Mouse (Mus musculus): ENCODE data around the gene Prkcsh. TPM values are rescaled to one million over a fixed set of nuclear protein-coding genes. Genes with fewer than 3 reads are reported as not detected.

Prkcsh gene
- 10 to 100 TPM; 66.4 to 67.5 TPM for total RNA-seq (2021)

- DNase-seq: peak; percentile 97 to 98
- intact Hi-C loops (cut with DNase I): loop anchor here (2.0 kb wide), 1 partner anchor 40 kb away; the partner anchor contains the start of gene Epor
These were observed at the start of gene Prkcsh, which contains the start of gene Ccdc151 for GRCm38 (mm10) chr9:22002194-22003162. TSS of gene Prkcsh (plus strand) at chr9:22002806. TSS of gene Ccdc151 (minus strand) at chr9:22002634.

GRCm38 (mm10) chr9:21953600-21953999 is 49.0 kb upstream of the Prkcsh start:
- intact Hi-C loops (cut with DNase I): loop anchor here (2.0 to 5.0 kb wide), 2 partner anchors 23 to 36 kb away; partner anchors contain the start of gene Rab3d
- DNase-seq: no peak

DNA sequence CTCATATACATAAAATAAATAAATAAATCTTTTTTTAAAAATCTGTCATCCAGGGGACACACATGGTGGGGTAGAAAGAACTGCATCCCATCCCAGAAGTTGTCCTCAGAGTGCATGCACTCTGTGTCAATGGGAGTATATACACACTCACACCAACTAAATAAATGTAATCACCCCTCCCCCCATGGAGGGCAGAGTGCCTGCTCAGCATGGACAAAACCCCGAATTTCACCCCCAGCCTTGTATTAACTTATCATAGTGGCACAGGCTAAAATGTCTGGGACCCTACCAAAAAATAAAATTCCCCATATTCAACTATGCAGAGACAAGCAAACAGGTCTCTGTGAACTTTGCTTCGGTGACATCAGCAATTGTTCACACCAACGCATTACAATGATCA is 48.0 kb upstream of the Prkcsh start:
- no peak for DNase-seq
- intact Hi-C loops (cut with DNase I): loop anchor here (5.0 kb wide), 1 partner anchor 37 kb away; the partner anchor contains the start of gene Rab3d

- DNase-seq: no peak
- intact Hi-C loops (cut with DNase I): no loop called here
These were observed 47.4 kb upstream of the Prkcsh start for GRCm38 (mm10) chr9:21955225-21955569.

DNA sequence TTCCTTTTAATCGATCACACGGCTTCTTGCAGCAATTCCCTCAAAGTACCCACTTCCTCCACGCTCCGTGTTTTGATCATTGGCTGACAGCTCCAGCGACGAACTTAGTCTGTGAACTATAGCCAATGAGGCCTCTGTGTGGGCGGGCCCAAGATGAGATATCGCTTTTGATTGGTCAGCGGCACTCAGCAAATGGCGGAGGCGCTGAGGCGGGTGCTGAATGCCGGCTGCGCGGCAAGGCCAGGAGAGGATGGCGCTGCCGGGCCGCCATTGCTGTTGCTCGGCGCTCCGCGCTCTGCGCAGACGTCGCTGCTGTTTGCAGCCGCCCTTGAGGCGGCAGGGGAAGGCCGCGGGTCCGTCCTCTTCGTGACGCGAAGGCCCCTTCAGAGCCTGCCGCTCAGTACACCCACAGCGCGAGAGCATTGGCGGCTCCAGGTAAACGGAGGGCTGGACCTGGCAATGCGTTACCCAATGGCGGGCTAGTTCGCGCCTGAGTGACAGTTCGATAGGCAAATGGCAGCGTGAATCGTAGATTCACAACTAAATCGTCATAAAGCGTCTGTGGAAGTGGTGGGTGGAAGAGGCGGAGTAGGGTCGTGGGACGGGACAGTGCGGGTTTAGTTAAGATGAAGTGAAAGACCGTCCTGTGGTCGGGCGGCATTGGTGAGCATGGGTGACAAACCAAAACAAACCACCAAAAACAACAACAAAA is 46.9 kb upstream of the Prkcsh start, which contains the start of gene Swsap1:
Gene Swsap1, plus strand, starts transcription at position 186 of the 712 bp plus-strand sequence.
- peak; percentile 99 to 100 for DNase-seq
- intact Hi-C loops (cut with DNase I): no loop called here

DNA sequence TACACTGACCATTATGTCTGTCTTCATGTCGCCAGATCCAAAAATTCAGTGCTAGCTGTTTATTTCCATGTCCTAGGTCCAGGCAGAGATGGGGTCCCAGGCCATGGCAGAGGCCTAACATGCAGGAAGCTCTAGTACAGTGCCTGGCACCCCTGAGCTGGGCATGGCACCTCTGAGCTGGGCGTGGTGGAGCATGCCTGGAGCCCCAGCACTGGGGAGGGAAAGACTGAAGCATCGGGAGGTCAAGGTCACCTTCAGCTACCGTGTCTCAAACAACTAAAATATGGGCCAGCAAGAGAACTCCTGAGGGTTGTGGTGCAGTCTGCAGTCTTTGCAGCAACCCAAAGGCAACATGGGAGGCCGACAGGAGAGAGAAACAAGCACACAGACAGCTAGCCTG is 44.2 kb upstream of the Prkcsh start:
- no peak for DNase-seq
- intact Hi-C loops (cut with DNase I): no loop called here

- intact Hi-C loops (cut with DNase I): no loop called here
- no peak for DNase-seq
These were observed 43.4 kb upstream of the Prkcsh start for GRCm38 (mm10) chr9:21959244-21959643.

GRCm38 (mm10) chr9:21960135-21960534 is 42.5 kb upstream of the Prkcsh start:
- DNase-seq: no peak
- intact Hi-C loops (cut with DNase I): loop anchor here (2.0 kb wide), 1 partner anchor 33 kb away; the partner anchor contains the start of genes Ccdc159 and Tmem205

GRCm38 (mm10) chr9:21960558-21961208 is 41.9 kb upstream of the Prkcsh start:
- DNase-seq: no peak
- intact Hi-C loops (cut with DNase I): loop anchor here (2.0 kb wide), 1 partner anchor 34 kb away; the partner anchor contains the start of genes Ccdc159 and Tmem205

- intact Hi-C loops (cut with DNase I): loop anchor here (2.0 kb wide), 1 partner anchor 35 kb away; the partner anchor contains the start of genes Ccdc159 and Tmem205
- DNase-seq: no peak
These were observed 41.1 kb upstream of the Prkcsh start for GRCm38 (mm10) chr9:21961366-21961980.

DNA sequence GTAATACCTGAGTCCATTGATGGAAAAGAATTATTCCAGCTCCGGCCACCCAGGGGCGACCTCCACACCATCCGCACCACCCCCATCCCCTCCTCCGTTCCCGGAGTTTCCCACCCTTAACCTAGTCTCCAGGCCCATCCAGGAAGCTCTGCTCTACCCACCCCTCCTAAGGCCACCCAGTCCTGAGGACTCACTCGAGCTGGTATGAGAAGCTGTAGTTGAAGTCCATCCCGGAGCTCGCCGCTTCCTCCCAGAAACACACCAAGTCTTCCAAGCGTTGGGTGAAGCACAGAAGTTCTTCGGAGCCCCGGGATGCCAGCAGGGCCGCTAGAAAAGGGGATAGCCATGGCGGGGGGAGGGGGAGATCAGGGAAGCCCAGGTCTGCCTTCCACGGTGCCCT is 40.6 kb upstream of the Prkcsh start:
- intact Hi-C loops (cut with DNase I): loop anchor here (2.0 kb wide), 1 partner anchor 41 kb away; the partner anchor contains the start of genes Ccdc151 and Prkcsh
- no peak for DNase-seq

- peak; percentile 60 to 63 for DNase-seq
- intact Hi-C loops (cut with DNase I): loop anchor here (2.0 kb wide), 1 partner anchor 40 kb away; the partner anchor contains the start of genes Ccdc151 and Prkcsh
These were observed 40.1 kb upstream of the Prkcsh start for GRCm38 (mm10) chr9:21962416-21963059.

DNA sequence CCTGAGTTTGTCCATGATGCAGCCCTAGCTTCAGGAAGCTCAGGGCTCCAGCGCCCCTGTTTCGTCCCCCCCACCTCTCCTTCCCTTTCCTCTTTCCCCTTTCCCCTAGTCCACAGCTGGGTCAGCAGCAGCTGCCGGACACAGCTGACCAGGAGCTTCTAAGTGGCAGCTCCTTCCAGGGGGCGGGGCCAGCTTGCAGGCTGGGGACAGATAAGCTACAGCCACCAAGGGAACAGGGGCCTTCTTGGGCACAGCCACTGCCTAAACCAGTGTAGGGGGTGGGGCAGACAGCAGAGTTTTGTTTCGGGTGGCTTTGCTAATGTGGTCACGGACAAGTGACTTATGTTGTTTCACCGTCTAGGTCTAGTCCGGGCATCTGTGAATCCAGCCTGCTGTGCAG is 39.2 kb upstream of the Prkcsh start, which contains the start of gene Epor:
Gene Epor, minus strand, starts transcription at position 90 of the 400 bp plus-strand sequence.
- intact Hi-C loops (cut with DNase I): loop anchor here (2.0 kb wide), 1 partner anchor 39 kb away; the partner anchor contains the start of genes Ccdc151 and Prkcsh
- peak; percentile 59 to 67 for DNase-seq

DNA sequence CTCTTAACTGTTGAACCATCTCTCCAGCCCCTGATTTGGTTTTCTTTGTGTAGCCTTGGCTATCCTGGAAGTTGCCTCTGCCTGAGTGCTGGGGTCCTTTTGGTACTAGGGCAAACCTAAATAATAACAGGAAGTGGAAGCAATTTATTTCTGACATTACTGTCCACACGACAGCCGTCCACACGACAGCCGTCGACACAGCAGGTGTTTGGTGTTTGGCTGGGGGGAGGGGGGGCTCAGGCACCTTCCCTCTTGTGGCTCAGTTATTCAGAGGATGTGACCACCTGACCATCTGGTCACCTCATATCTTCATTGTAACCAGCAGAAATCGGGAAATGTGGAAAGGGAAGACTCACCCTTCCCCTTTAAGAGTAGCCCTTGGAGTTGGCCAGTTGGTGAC is 33.7 kb upstream of the Prkcsh start:
- intact Hi-C loops (cut with DNase I): no loop called here
- DNase-seq: no peak

DNA sequence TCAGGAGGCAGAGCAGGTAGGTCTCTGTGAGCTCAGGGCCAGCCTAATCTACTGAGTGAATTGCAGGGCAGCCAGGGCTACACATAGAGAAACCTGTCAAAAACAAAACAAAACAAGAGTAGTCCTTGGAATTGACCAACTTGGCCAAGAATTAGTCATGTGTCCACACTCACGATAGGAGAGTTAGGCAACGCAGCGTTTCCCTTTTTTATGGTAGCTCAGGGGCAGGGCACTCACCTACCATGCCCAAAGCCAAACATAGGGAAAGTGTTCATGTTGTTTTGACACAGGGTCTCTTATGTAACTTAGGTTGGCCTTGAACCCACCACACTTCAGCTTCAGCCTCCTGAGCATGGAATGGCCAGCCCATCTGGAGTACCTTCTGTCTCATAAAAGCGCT is 33.3 kb upstream of the Prkcsh start:
- intact Hi-C loops (cut with DNase I): no loop called here
- no peak for DNase-seq

DNA sequence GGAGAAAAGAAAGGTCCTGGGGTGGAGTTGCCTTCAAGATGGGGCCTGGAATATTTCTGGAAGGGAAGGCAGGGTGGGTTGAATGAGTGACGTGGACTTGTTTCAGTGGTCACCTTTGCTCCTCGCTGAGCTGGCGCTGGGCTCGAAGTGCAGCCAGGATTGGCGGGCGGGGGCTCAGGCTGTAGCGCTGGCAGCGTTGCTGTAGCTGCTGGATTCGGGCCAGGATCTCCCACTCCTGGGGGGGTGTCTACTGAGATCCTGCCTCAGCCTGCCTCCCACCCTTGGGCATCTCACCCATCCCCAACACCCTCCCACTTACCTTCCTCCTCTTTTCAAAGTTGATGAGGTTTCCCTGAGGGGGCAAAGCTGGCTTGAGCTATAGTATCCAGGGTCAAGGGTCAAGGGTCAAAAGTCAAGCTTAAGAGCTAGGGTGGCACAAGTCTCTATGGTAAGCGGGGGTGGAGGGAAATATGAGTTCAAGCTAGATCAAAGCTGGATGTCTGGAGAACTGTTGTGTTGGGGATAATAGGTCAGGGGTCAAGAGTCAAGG is 25.9 kb upstream of the Prkcsh start:
- DNase-seq: no peak
- intact Hi-C loops (cut with DNase I): loop anchor here (5.0 kb wide), 1 partner anchor 81 kb away; no protein-coding TSS in a partner anchor

- DNase-seq: no peak
- intact Hi-C loops (cut with DNase I): loop anchor here (5.0 kb wide), 1 partner anchor 80 kb away; no protein-coding TSS in a partner anchor
These were observed 25.3 kb upstream of the Prkcsh start for GRCm38 (mm10) chr9:21977331-21977730.

- DNase-seq: peak; percentile 48 to 65
- intact Hi-C loops (cut with DNase I): loop anchor here (1.0 to 5.0 kb wide), 2 partner anchors 79 to 165 kb away; no protein-coding TSS in a partner anchor
These were observed 24.6 kb upstream of the Prkcsh start for GRCm38 (mm10) chr9:21977972-21978371.

All from heart, postnatal 36 days (tissue).